Mouse (Mus musculus): ENCODE results near the gene Cux1. TPM values are rescaled to one million over a fixed set of nuclear protein-coding genes. Genes with fewer than 3 reads are reported as not detected.

Cux1 gene
- polyA plus RNA-seq, 1 experiment from 2014 or later, result 68.9 TPM

GRCm38 (mm10) chr5:136584676-136585285 is 17.5 kb upstream of the Cux1 start:
- H3K36me3 ChIP-seq, result no peaks in the 10 kb centered on the region
- no peak overlapping the region for H3K4me2 ChIP-seq
- 28% methylated on average over 4 of the region's 4 CpGs for WGBS
- H3K9ac ChIP-seq, result no peak overlapping the region
- no peak for ATAC-seq (ENCODE audit: extremely low read depth, insufficient number of reproducible peaks, low FRiP score, low TSS enrichment)
- no peak overlapping the region for H3K4me3 ChIP-seq
- no peak overlapping the region for H3K27ac ChIP-seq (replicated peaks)
- H3K27me3 ChIP-seq (replicated peaks), result peaks cover 33% of the 10 kb centered on the region
- H3K4me1 ChIP-seq, result peaks cover 17% of the 10 kb centered on the region; the same call in 1 of the 2 replicates
- peaks cover 5% of the 10 kb centered on the region; the same call in 1 of the 2 replicates for H3K9me3 ChIP-seq

GRCm38 (mm10) chr5:136583666-136584464 is 16.6 kb upstream of the Cux1 start:
- Histone ChIP-seq H3K9ac (no peak overlapping the region), H3K27me3 (replicated peaks) (peaks cover 42% of the 10 kb centered on the region), H3K36me3 (no peaks in the 10 kb centered on the region), H3K27ac (replicated peaks) (no peak overlapping the region), H3K9me3 (peaks cover 5% of the 10 kb centered on the region; the same call in 1 of the 2 replicates), H3K4me3 (no peak overlapping the region), H3K4me1 (peaks cover 17% of the 10 kb centered on the region; the same call in 1 of the 2 replicates), H3K4me2 (no peak overlapping the region)
- WGBS, result 69% methylated on average over 4 of the region's 4 CpGs
- no peak for ATAC-seq (ENCODE audit: extremely low read depth, insufficient number of reproducible peaks, low FRiP score, low TSS enrichment)

- H3K4me1 ChIP-seq, result peaks cover 17% of the 10 kb centered on the region; the same call in 1 of the 2 replicates
- no peak for ATAC-seq (ENCODE audit: extremely low read depth, insufficient number of reproducible peaks, low FRiP score, low TSS enrichment)
- WGBS, result 73% methylated on average over 2 of the region's 2 CpGs
Measured at GRCm38 (mm10) chr5:136583256-136583655, 16.0 kb upstream of the Cux1 start.

GRCm38 (mm10) chr5:136582201-136582600 is 14.9 kb upstream of the Cux1 start:
- WGBS, result 2% methylated on average over 12 of the region's 12 CpGs
- no peak overlapping the region for H3K9ac ChIP-seq
- H3K4me3 ChIP-seq, result peak overlapping the region; percentile 39

More at GRCm38 (mm10) chr5:136583256-136583655, 16.0 kb upstream of the Cux1 start:
- H3K4me2 ChIP-seq, result no peak overlapping the region
- peaks cover 47% of the 10 kb centered on the region for H3K27me3 ChIP-seq (replicated peaks)
- no peak overlapping the region for H3K27ac ChIP-seq (replicated peaks)
- H3K36me3 ChIP-seq, result no peaks in the 10 kb centered on the region
- H3K4me3 ChIP-seq, result no peak overlapping the region
- peaks cover 5% of the 10 kb centered on the region; the same call in 1 of the 2 replicates for H3K9me3 ChIP-seq
- no peak overlapping the region for H3K9ac ChIP-seq

GRCm38 (mm10) chr5:136581625-136582024 is 14.3 kb upstream of the Cux1 start:
- Histone ChIP-seq H3K4me3 (peak overlapping the region; percentile 39), H3K4me1 (peaks cover 17% of the 10 kb centered on the region; the same call in 1 of the 2 replicates), H3K27ac (replicated peaks) (no peak overlapping the region), H3K4me2 (peak overlapping the region; percentile 65), H3K9me3 (peaks cover 5% of the 10 kb centered on the region; the same call in 1 of the 2 replicates), H3K36me3 (no peaks in the 10 kb centered on the region), H3K27me3 (replicated peaks) (peaks cover 59% of the 10 kb centered on the region), H3K9ac (peak overlapping the region; percentile 25)
- WGBS, result 1% methylated on average over 13 of the region's 13 CpGs
- no peak for ATAC-seq (ENCODE audit: extremely low read depth, insufficient number of reproducible peaks, low FRiP score, low TSS enrichment)

More at GRCm38 (mm10) chr5:136582201-136582600, 14.9 kb upstream of the Cux1 start:
- peaks cover 5% of the 10 kb centered on the region; the same call in 1 of the 2 replicates for H3K9me3 ChIP-seq
- peaks cover 53% of the 10 kb centered on the region for H3K27me3 ChIP-seq (replicated peaks)
- peaks cover 17% of the 10 kb centered on the region; the same call in 1 of the 2 replicates for H3K4me1 ChIP-seq
- no peak overlapping the region for H3K27ac ChIP-seq (replicated peaks)
- H3K36me3 ChIP-seq, result no peaks in the 10 kb centered on the region
- H3K4me2 ChIP-seq, result peak overlapping the region; percentile 65
- no peak for ATAC-seq (ENCODE audit: extremely low read depth, insufficient number of reproducible peaks, low FRiP score, low TSS enrichment)

- H3K27ac ChIP-seq (replicated peaks), result no peak overlapping the region
- ATAC-seq (ENCODE audit: extremely low read depth, insufficient number of reproducible peaks, low FRiP score, low TSS enrichment), result no peak
- no peaks in the 10 kb centered on the region for H3K36me3 ChIP-seq
- peaks cover 5% of the 10 kb centered on the region; the same call in 1 of the 2 replicates for H3K9me3 ChIP-seq
- H3K27me3 ChIP-seq (replicated peaks), result peaks cover 63% of the 10 kb centered on the region
- H3K4me3 ChIP-seq, result peak overlapping the region; percentile 39
- peaks cover 17% of the 10 kb centered on the region; the same call in 1 of the 2 replicates for H3K4me1 ChIP-seq
- H3K9ac ChIP-seq, result peak overlapping the region; percentile 25
- WGBS, result 15% methylated on average over 9 of the region's 9 CpGs
- H3K4me2 ChIP-seq, result peak overlapping the region; percentile 65
Measured at GRCm38 (mm10) chr5:136581166-136581565, 13.9 kb upstream of the Cux1 start.

GRCm38 (mm10) chr5:136578201-136578600 is 10.9 kb upstream of the Cux1 start:
- no peak overlapping the region for H3K9ac ChIP-seq
- peaks cover 13% of the 10 kb centered on the region; the same call in 1 of the 2 replicates for H3K4me1 ChIP-seq
- H3K4me2 ChIP-seq, result no peak overlapping the region
- H3K9me3 ChIP-seq, result peaks cover 3% of the 10 kb centered on the region; the same call in 1 of the 2 replicates
- H3K36me3 ChIP-seq, result no peaks in the 10 kb centered on the region
- WGBS, result 42% methylated on average over 10 of the region's 10 CpGs
- ATAC-seq (ENCODE audit: extremely low read depth, insufficient number of reproducible peaks, low FRiP score, low TSS enrichment), result no peak
- peaks cover 89% of the 10 kb centered on the region for H3K27me3 ChIP-seq (replicated peaks)
- H3K4me3 ChIP-seq, result no peak overlapping the region
- no peak overlapping the region for H3K27ac ChIP-seq (replicated peaks)

- ATAC-seq (ENCODE audit: extremely low read depth, insufficient number of reproducible peaks, low FRiP score, low TSS enrichment), result no peak
- 51% methylated on average over 7 of the region's 7 CpGs for WGBS
- Histone ChIP-seq H3K27me3 (replicated peaks) (peaks cover 46% of the 10 kb centered on the region), H3K9ac (no peak overlapping the region), H3K36me3 (no peaks in the 10 kb centered on the region), H3K4me1 (peaks cover 12% of the 10 kb centered on the region), H3K9me3 (no peaks in the 10 kb centered on the region), H3K27ac (replicated peaks) (no peak overlapping the region), H3K4me2 (no peak overlapping the region), H3K4me3 (no peak overlapping the region)
Measured at GRCm38 (mm10) chr5:136570171-136570570, 2.9 kb upstream of the Cux1 start.

GRCm38 (mm10) chr5:136568776-136569175 is 1.5 kb upstream of the Cux1 start:
- Histone ChIP-seq H3K27me3 (replicated peaks) (peaks cover 33% of the 10 kb centered on the region), H3K4me1 (peaks cover 25% of the 10 kb centered on the region), H3K9ac (peak overlapping the region; percentile 97), H3K27ac (replicated peaks) (no peak overlapping the region), H3K4me3 (peak overlapping the region; percentile 98), H3K36me3 (no peaks in the 10 kb centered on the region), H3K4me2 (peak overlapping the region; percentile 90), H3K9me3 (no peaks in the 10 kb centered on the region)
- no peak for ATAC-seq (ENCODE audit: extremely low read depth, insufficient number of reproducible peaks, low FRiP score, low TSS enrichment)
- WGBS, result under 1% methylated on average over 36 of the region's 36 CpGs

GRCm38 (mm10) chr5:136568026-136568765 is 906 bp upstream of the Cux1 start:
- H3K27ac ChIP-seq (replicated peaks), result peak overlapping the region; percentile 97; the same call in 1 of the 2 replicates
- WGBS, result under 1% methylated on average over 36 of the region's 36 CpGs
- ATAC-seq (ENCODE audit: extremely low read depth, insufficient number of reproducible peaks, low FRiP score, low TSS enrichment), result no peak

GRCm38 (mm10) chr5:136566812-136567175 is 496 bp downstream of the Cux1 start:
- ATAC-seq (ENCODE audit: extremely low read depth, insufficient number of reproducible peaks, low FRiP score, low TSS enrichment), result no peak
- under 1% methylated on average over 31 of the region's 31 CpGs for WGBS
- Histone ChIP-seq H3K27ac (replicated peaks) (peak overlapping the region; percentile 97), H3K4me3 (peak overlapping the region; percentile 98), H3K9me3 (no peaks in the 10 kb centered on the region), H3K36me3 (no peaks in the 10 kb centered on the region), H3K4me2 (peak overlapping the region; percentile 90), H3K27me3 (replicated peaks) (peaks cover 20% of the 10 kb centered on the region), H3K4me1 (peaks cover 39% of the 10 kb centered on the region), H3K9ac (peak overlapping the region; percentile 97)

More at GRCm38 (mm10) chr5:136568026-136568765, 906 bp upstream of the Cux1 start:
- H3K36me3 ChIP-seq, result no peaks in the 10 kb centered on the region
- H3K4me2 ChIP-seq, result peak overlapping the region; percentile 90
- peaks cover 27% of the 10 kb centered on the region for H3K27me3 ChIP-seq (replicated peaks)
- H3K4me1 ChIP-seq, result peaks cover 31% of the 10 kb centered on the region
- H3K9ac ChIP-seq, result peak overlapping the region; percentile 97
- no peaks in the 10 kb centered on the region for H3K9me3 ChIP-seq
- peak overlapping the region; percentile 98 for H3K4me3 ChIP-seq
